Mouse (Mus musculus): Measurements from ENCODE around the gene Mfsd9.

- TF ChIP-seq CTCF (conservative IDR thresholded peaks at IDR 0.05; ENCODE audit: insufficient read depth, insufficient read length, low read depth, low read length), result no peak
- no peak for TF ChIP-seq POLR2A (IDR thresholded peaks at IDR 0.05; ENCODE audit: low read depth, low read length)
Measured at GRCm38 (mm10) chr1:40783450-40783849, 7.0 kb downstream of the Mfsd9 start.

Data from kidney, adult 2 months (tissue).